Mouse (Mus musculus) thymus, adult 2 months (tissue): ENCODE results near the gene Adgrg3. TPM values are rescaled to one million over a fixed set of nuclear protein-coding genes. Genes with fewer than 3 reads are reported as not detected.

Experiments used
- DNase-seq: peaks from one replicate; pipeline ENCODE4 v3.0.0; 2021
- H3K27ac ChIP-seq: fragments of 200-500 bp; 2 replicates; pipeline ENCODE4 v1.5.1; 2012; ENCODE audit warnings: low read length, control low read depth; ENCODE audit not compliant: control insufficient read depth, insufficient read depth
- H3K27me3 ChIP-seq: fragments of 200-500 bp; 2 replicates; pipeline ENCODE4 v1.6.1; 2012; ENCODE audit warnings: mild to moderate bottlenecking, low read length, moderate library complexity, mixed read lengths; ENCODE audit not compliant: control insufficient read depth, insufficient read depth
- H3K36me3 ChIP-seq: fragments of 200-500 bp; 2 replicates; pipeline ENCODE4 v1.6.1; 2012; ENCODE audit warnings: mild to moderate bottlenecking, low read length, moderate library complexity; ENCODE audit not compliant: control insufficient read depth, insufficient read depth
- H3K4me1 ChIP-seq: fragments of 200-500 bp; replicated peaks from 2 replicates; pipeline ENCODE4 v1.6.1; 2012; ENCODE audit warnings: low read length; ENCODE audit not compliant: control insufficient read depth, insufficient read depth
- H3K4me3 ChIP-seq: fragments of 200-500 bp; 2 replicates; pipeline ENCODE4 v1.5.1; 2012; ENCODE audit warnings: mild to moderate bottlenecking, low read length, control low read depth, moderate library complexity; ENCODE audit not compliant: control insufficient read depth, insufficient read depth
- CTCF ChIP-seq: fragments of 200-500 bp; IDR thresholded peaks from 2 replicates; pipeline ENCODE4 v1.5.1; 2012; ENCODE audit warnings: mild to moderate bottlenecking, control low read depth, low read length, moderate library complexity, borderline replicate concordance; ENCODE audit not compliant: control insufficient read depth, poor library complexity, insufficient read depth; ENCODE audit errors: extremely low read depth
- POLR2A ChIP-seq: fragments of 200-500 bp; IDR thresholded peaks from 2 replicates; pipeline ENCODE4 v1.6.1; 2012; ENCODE audit warnings: mild to moderate bottlenecking, low read length, control low read depth, moderate library complexity; ENCODE audit not compliant: control insufficient read depth, poor library complexity, insufficient read depth; ENCODE audit errors: extremely low read depth
- WGBS: fragments of 180-500 bp; shearing (Covaris S2); methylation state at CpG from one replicate; pipeline ENCODE4 v1.1.7; 2018; 5-methylcytosine and 5-hydroxymethylcytosine counted together
- polyA plus RNA-seq: library from polyadenylated mRNA; depleted of rRNA; stranded (reverse); fragments of >200 nt; gene quantifications from 2 replicates; pipeline ENCODE4 v1.2.3, GENCODE M21; 2012; rRNA removed

Gene Adgrg3
- 27.0 and 32.0 TPM in 2 replicates for polyA plus RNA-seq

DNA sequence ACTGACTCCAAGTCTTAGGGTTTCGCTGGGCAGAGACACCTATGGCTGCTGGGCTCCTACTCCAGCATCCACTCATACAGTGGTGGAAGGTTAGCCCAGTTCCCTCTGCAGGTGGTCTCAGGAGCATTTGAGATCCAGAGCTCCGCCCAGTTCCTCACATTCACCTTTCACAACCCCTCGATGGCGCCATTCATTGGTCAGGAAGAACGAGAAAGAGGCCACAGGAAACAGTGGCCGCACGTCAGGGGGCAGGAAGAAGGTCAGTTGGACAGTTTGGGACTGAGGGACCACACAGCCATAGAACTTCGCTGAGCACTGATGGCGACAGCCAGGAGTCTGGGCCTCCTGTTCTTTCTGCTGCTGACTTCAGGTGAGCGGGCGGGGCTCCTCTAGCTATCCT, at the start of gene Adgrg3:
Gene Adgrg3 (plus strand): TSS at position 242 of the 400 bp plus-strand sequence.
- Histone ChIP-seq H3K4me3 (no peak within 1 kb of the TSS), H3K27me3 (no peaks in the 10 kb centered on the region), H3K36me3 (peaks cover 7% of the 10 kb centered on the region; the same call in 1 of the 2 replicates), H3K27ac (no peak within 1 kb of the TSS), H3K4me1 (peaks cover 18% of the 10 kb centered on the region)
- 60% methylated on average over 11 of the region's 11 CpGs for WGBS
- no peak for DNase-seq
- TF ChIP-seq POLR2A = no peak
- TF ChIP-seq CTCF = no peak

DNA sequence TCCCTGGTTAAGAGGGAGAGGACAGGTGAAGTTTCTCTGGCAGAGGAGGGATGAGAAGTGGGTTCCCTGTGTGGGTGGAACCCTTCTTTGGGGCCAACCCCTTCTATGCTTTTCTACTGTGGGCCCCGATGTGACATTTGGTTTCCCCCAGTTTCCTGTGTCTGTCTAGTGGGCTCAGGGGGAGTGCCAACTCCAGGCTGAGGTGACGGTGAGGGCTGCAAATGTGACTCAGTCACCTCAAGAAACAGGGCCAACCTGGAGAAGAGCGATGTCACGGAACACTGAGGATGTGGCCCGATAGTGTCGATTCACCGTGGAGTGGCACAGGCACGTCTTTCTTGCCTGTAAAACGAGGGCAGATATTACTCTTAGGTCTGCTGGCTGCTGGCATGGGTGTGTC, 44.2 kb upstream of the Adgrg3 start:
- DNase-seq = peak; percentile 55
- Histone ChIP-seq H3K4me1 (peaks cover 53% of the 10 kb centered on the region), H3K4me3 (no peak overlapping the region), H3K27ac (peak overlapping the region; percentile 7; the same call in 1 of the 2 replicates), H3K27me3 (no peaks in the 10 kb centered on the region), H3K36me3 (no peaks in the 10 kb centered on the region)
- 3% methylated on average over 9 of the region's 9 CpGs for WGBS
- TF ChIP-seq POLR2A = no peak

DNA sequence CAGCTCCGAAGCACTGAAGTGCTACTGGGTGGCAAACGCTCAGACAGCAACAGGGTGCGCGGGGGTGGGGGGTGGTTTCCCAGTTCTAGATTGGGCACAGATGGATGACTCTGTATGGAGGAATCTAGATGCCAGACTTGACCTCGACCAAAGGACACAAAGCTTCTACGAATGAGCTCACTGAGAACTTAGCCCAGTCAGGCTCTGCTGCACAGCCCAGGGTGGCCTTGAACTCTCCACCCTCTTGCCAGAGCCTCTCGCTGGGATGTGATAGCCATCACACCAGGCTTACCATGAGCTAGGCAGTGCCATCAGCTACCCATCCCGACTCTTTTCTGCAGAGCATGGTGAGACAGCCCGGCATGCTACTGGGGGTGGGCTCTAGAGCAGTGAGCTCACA, 43.7 kb upstream of the Adgrg3 start:
- DNase-seq = peak; percentile 17
- no peaks in the 10 kb centered on the region for H3K36me3 ChIP-seq
- TF ChIP-seq POLR2A = no peak
- H3K4me1 ChIP-seq = peaks cover 58% of the 10 kb centered on the region
- 63% methylated on average over 9 of the region's 9 CpGs for WGBS
- no peak overlapping the region for H3K27ac ChIP-seq
- H3K27me3 ChIP-seq = no peaks in the 10 kb centered on the region
- no peak overlapping the region for H3K4me3 ChIP-seq

DNA sequence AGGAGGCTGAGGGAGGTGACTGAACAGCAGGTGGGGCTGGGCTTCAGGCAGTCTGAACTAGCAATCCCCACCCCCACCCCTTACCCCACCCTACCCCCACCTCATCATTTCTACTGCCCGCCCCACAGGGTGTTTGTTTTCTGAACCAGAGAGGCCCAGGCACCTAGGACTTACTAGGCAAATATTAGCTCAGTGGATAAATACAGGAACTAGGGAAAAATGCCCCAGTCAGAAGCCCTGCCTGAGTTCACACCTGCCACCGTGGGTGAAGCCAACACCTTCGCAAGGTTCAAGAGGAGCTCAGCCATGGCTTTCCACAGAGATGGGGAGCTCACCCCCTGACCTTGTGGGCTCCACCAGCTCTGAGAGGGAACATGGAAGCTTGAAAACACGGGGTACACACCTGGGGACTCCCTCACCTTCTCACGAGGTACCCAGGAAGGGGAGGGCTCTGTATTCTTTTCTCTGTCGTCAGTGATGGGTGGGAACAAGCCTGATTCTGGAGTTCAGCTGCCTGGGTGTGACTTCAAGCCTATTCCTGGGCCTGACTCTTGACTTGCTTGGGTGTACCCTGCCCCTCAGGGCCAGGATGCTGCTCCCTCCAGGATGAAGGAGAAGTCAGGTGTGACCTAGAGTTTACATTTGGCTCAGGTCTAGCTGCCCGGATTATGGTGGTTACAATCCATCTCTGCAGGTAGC, 42.9 kb upstream of the Adgrg3 start, which contains the start of gene Adgrg1:
Gene Adgrg1 (plus strand): TSS at position 285 of the 699 bp plus-strand sequence.
- Histone ChIP-seq H3K36me3 (no peaks in the 10 kb centered on the region), H3K4me1 (peaks cover 61% of the 10 kb centered on the region), H3K27ac (no peak within 1 kb of the TSS; the same call in 1 of the 2 replicates), H3K27me3 (no peaks in the 10 kb centered on the region), H3K4me3 (no peak within 1 kb of the TSS)
- DNase-seq = no peak
- 50% methylated on average over 7 of the region's 7 CpGs for WGBS
- TF ChIP-seq CTCF (no peak), POLR2A (no peak)

- Histone ChIP-seq H3K27ac (peak overlapping the region; percentile 65), H3K36me3 (no peaks in the 10 kb centered on the region), H3K4me1 (peaks cover 83% of the 10 kb centered on the region), H3K27me3 (no peaks in the 10 kb centered on the region), H3K4me3 (peak overlapping the region; percentile 59)
- TF ChIP-seq POLR2A (peak; percentile 64; the same call in 1 of the 2 replicates), CTCF (0 out of 2 replicates have a peak, but pooled peaks have one; percentile 32)
- peak; percentile 75 for DNase-seq
- WGBS = 6% methylated on average over 17 of the region's 17 CpGs
Observed at GRCm38 (mm10) chr8:94976651-94977417, 40.7 kb upstream of the Adgrg3 start.

GRCm38 (mm10) chr8:94978131-94978530, 39.4 kb upstream of the Adgrg3 start:
- peak overlapping the region; percentile 59 for H3K4me3 ChIP-seq
- WGBS = 5% methylated on average over 9 of the region's 9 CpGs
- peaks cover 87% of the 10 kb centered on the region for H3K4me1 ChIP-seq
- peak; percentile 49 for DNase-seq
- H3K36me3 ChIP-seq = no peaks in the 10 kb centered on the region
- TF ChIP-seq CTCF (no peak), POLR2A (no peak)
- H3K27ac ChIP-seq = peak overlapping the region; percentile 65; the same call in 1 of the 2 replicates
- H3K27me3 ChIP-seq = no peaks in the 10 kb centered on the region
